Mouse (Mus musculus) liver, postnatal 0 days (tissue): ENCODE measurements at regions not wholly inside any gene's neighbourhood (a gene's known extent, or its start where the extent isn't known, plus 50 kb on each side); places are given as distances from the start of the nearest gene placed in this dataset.
A peak's percentile ranks its signal among the peaks of the same experiment; 100 is the strongest.

Experiments
- ATAC-seq: fragments of 200-750 bp; cut with Nextera tagmentation; 2 replicates; pipeline ENCODE4 v1.8.0; 2017; ENCODE audit warnings: mild to moderate bottlenecking, moderate library complexity
- DNase-seq: peaks from one replicate; pipeline ENCODE4 v3.0.0-alpha.2; 2016
- H3K27ac ChIP-seq: fragments of 300-500 bp; sonication (generic); 2 replicates; pipeline ENCODE4 v1.5.1; 2014; ENCODE audit warnings: antibody characterized with exemption, moderate library complexity, mild to moderate bottlenecking, low read depth
- H3K27me3 ChIP-seq: fragments of 300-500 bp; sonication (generic); 2 replicates; pipeline ENCODE4 v1.6.1; 2014; ENCODE audit warnings: low read length, control low read depth, mixed read lengths; ENCODE audit not compliant: insufficient read depth
- H3K36me3 ChIP-seq: fragments of 300-500 bp; sonication (generic); replicated peaks from 2 replicates; pipeline ENCODE4 v1.6.1; 2014; ENCODE audit warnings: mild to moderate bottlenecking, control low read depth, low read length, moderate library complexity, mixed read lengths; ENCODE audit not compliant: insufficient read depth
- H3K4me1 ChIP-seq: fragments of 300-500 bp; sonication (generic); 2 replicates; pipeline ENCODE4 v1.6.1; 2014; ENCODE audit warnings: antibody characterized with exemption, mild to moderate bottlenecking, control low read depth; ENCODE audit not compliant: insufficient read depth
- H3K4me2 ChIP-seq: fragments of 300-500 bp; sonication (generic); 2 replicates; pipeline ENCODE4 v1.6.1; 2014; ENCODE audit warnings: low read depth, mild to moderate bottlenecking, low read length, moderate library complexity, mixed read lengths
- H3K4me3 ChIP-seq: fragments of 300-500 bp; sonication (generic); 2 replicates; pipeline ENCODE4 v1.5.1; 2014; ENCODE audit warnings: low read depth, low read length
- H3K9ac ChIP-seq: fragments of 300-500 bp; sonication (generic); replicated peaks from 2 replicates; pipeline ENCODE4 v1.6.1; 2014; ENCODE audit warnings: mild to moderate bottlenecking, moderate library complexity
- H3K9me3 ChIP-seq: fragments of 300-500 bp; sonication (generic); 2 replicates; pipeline ENCODE4 v1.6.1; 2016; ENCODE audit warnings: mild to moderate bottlenecking, control low read depth, low read length, mixed read lengths
- CTCF ChIP-seq: sonication (generic); IDR thresholded peaks from 2 replicates; pipeline ENCODE4 v1.5.1; 2016; ENCODE audit warnings: antibody characterized with exemption, low read depth
- EP300 ChIP-seq: IDR thresholded peaks from 2 replicates; pipeline ENCODE4 v1.6.1; 2016; ENCODE audit warnings: antibody characterized with exemption, low read depth, mild to moderate bottlenecking
- WGBS: fragments of 180-500 bp; shearing (Covaris S2); extraction: QIAGEN DNeasy Blood & Tissue Kit; methylation state at CpG from one replicate; pipeline ENCODE4 v1.1.7; 2014; ENCODE audit not compliant: insufficient replicate concordance; 5-methylcytosine and 5-hydroxymethylcytosine counted together

- Histone ChIP-seq H3K4me2 (no peak overlapping the region), H3K9me3 (no peaks in the 10 kb centered on the region), H3K27ac (peak overlapping the region; percentile 64), H3K36me3 (no peaks in the 10 kb centered on the region), H3K9ac (no peak overlapping the region), H3K4me1 (no peaks in the 10 kb centered on the region), H3K27me3 (no peaks in the 10 kb centered on the region), H3K4me3 (no peak overlapping the region)
- DNase-seq: no peak
- WGBS: 46% methylated on average over 5 of the region's 5 CpGs
- ATAC-seq: peak; percentile 97
- TF ChIP-seq EP300 (peak; percentile 88), CTCF (no peak)
Observed at GRCm38 (mm10) chr1:69746575-69747290, 59.7 kb upstream of the Ikzf2 start.

- Histone ChIP-seq H3K27ac (no peak overlapping the region), H3K9me3 (0 out of 2 replicates have a peak, but pooled peaks cover 1% of the 10 kb centered on the region), H3K4me3 (no peak overlapping the region), H3K27me3 (no peaks in the 10 kb centered on the region), H3K9ac (no peak overlapping the region), H3K4me2 (no peak overlapping the region), H3K36me3 (no peaks in the 10 kb centered on the region), H3K4me1 (no peaks in the 10 kb centered on the region)
- ATAC-seq: no peak
- TF ChIP-seq EP300: no peak
- no peak for TF ChIP-seq CTCF
- WGBS: 31% methylated on average over 1 of the region's 1 CpGs
- DNase-seq: no peak
Observed at GRCm38 (mm10) chr1:69752724-69753123, 65.7 kb upstream of the Ikzf2 start.

- ATAC-seq (no peak), DNase-seq (no peak)
- peak; percentile 32 for TF ChIP-seq CTCF
- TF ChIP-seq EP300: no peak
- Histone ChIP-seq H3K27me3 (no peaks in the 10 kb centered on the region), H3K4me1 (no peaks in the 10 kb centered on the region), H3K27ac (no peak overlapping the region), H3K4me3 (no peak overlapping the region), H3K9me3 (0 out of 2 replicates have a peak, but pooled peaks cover 2% of the 10 kb centered on the region), H3K9ac (no peak overlapping the region), H3K36me3 (no peaks in the 10 kb centered on the region), H3K4me2 (no peak overlapping the region)
- 85% methylated on average over 1 of the region's 1 CpGs for WGBS
Observed at GRCm38 (mm10) chr1:69757702-69758101, 69.1 kb upstream of the Spag16 start.

GRCm38 (mm10) chr1:69759544-69759943 lies 67.2 kb upstream of the Spag16 start:
- no peak overlapping the region for H3K27ac ChIP-seq
- peak overlapping the region; percentile 27; the same call in 1 of the 2 replicates for H3K4me2 ChIP-seq
- ATAC-seq (no peak), DNase-seq (no peak)
- peak overlapping the region; percentile 9; the same call in 1 of the 2 replicates for H3K4me3 ChIP-seq
- WGBS: 47% methylated on average over 13 of the region's 13 CpGs
- H3K36me3 ChIP-seq: no peaks in the 10 kb centered on the region
- no peaks in the 10 kb centered on the region for H3K27me3 ChIP-seq
- no peak overlapping the region for H3K9ac ChIP-seq
- TF ChIP-seq CTCF (no peak), EP300 (no peak)
- no peaks in the 10 kb centered on the region for H3K4me1 ChIP-seq
- 0 out of 2 replicates have a peak, but pooled peaks cover 2% of the 10 kb centered on the region for H3K9me3 ChIP-seq

- Histone ChIP-seq H3K9ac (no peak overlapping the region), H3K4me3 (no peak overlapping the region), H3K27ac (no peak overlapping the region), H3K4me1 (no peaks in the 10 kb centered on the region), H3K4me2 (no peak overlapping the region), H3K36me3 (no peaks in the 10 kb centered on the region), H3K27me3 (no peaks in the 10 kb centered on the region), H3K9me3 (no peaks in the 10 kb centered on the region)
- ATAC-seq (no peak), DNase-seq (no peak)
- WGBS: 67% methylated on average over 11 of the region's 11 CpGs
- no peak for TF ChIP-seq EP300
- TF ChIP-seq CTCF: no peak
Observed at GRCm38 (mm10) chr1:69768714-69769113, 58.1 kb upstream of the Spag16 start.

GRCm38 (mm10) chr1:69770209-69770608 lies 56.6 kb upstream of the Spag16 start:
- no peak for ATAC-seq
- WGBS: 41% methylated on average over 8 of the region's 8 CpGs
- TF ChIP-seq EP300: no peak
- TF ChIP-seq CTCF: no peak
- Histone ChIP-seq H3K36me3 (no peaks in the 10 kb centered on the region), H3K9me3 (no peaks in the 10 kb centered on the region), H3K9ac (no peak overlapping the region), H3K27me3 (no peaks in the 10 kb centered on the region), H3K27ac (no peak overlapping the region), H3K4me2 (no peak overlapping the region), H3K4me1 (no peaks in the 10 kb centered on the region), H3K4me3 (no peak overlapping the region)
- no peak for DNase-seq
